Mouse (Mus musculus): Measurements from ENCODE around the gene Rims4. TPM values are rescaled to one million over a fixed set of nuclear protein-coding genes. Genes with fewer than 3 reads are reported as not detected.

Gene Rims4
- total and polyA plus RNA-seq, 3 experiments, result 0.05 TPM; not detected in 2

DNA sequence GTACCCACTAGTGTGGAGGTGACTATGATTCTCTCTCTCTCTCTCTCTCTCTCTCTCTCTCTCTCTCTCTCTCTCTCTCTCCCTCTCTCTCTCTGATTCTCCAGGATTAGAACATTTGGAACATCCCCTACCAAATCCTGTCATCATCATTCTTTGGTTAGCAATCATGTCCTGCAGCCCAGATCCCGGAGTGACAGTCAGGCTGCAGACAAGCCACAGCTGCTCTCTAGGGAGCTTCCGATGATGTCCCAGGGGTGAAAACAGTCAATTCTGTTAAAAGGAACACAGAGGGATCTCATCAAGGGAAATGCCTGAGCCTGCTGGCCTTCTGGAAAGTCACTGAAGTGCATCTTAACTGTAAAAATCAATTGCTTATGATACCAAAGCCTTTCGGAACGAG lies 76.4 kb downstream of the Rims4 start:
- ATAC-seq (ENCODE audit: extremely low read depth, insufficient number of reproducible peaks, low FRiP score, poor library complexity, severe bottlenecking) (no peak), DNase-seq (ENCODE audit: low spot score) (no peak)
- Histone ChIP-seq H3K4me1 (ENCODE audit: insufficient read depth, low read depth, low read length) (no peaks in the 10 kb centered on the region), H3K4me3 (ENCODE audit: low read depth, low read length) (no peak overlapping the region), H3K27me3 (ENCODE audit: insufficient read depth, low read length) (no peaks in the 10 kb centered on the region), H3K9me3 (replicated peaks) (no peaks in the 10 kb centered on the region), H3K36me3 (replicated peaks) (no peaks in the 10 kb centered on the region)
- TF ChIP-seq POLR2AphosphoS5 (IDR thresholded peaks at IDR 0.05; ENCODE audit: insufficient replicate concordance, low read depth, low read length) (no peak), GATA2 (IDR thresholded peaks at IDR 0.05; ENCODE audit: borderline replicate concordance, low read depth, low read length) (no peak), GATA1 (IDR thresholded peaks at IDR 0.05; ENCODE audit: borderline replicate concordance, low read length) (no peak), CTCF (IDR thresholded peaks at IDR 0.05; ENCODE audit: low read depth, low read length) (no peak), TAL1 (conservative IDR thresholded peaks at IDR 0.05; ENCODE audit: low read depth, low read length) (no peak)

DNA sequence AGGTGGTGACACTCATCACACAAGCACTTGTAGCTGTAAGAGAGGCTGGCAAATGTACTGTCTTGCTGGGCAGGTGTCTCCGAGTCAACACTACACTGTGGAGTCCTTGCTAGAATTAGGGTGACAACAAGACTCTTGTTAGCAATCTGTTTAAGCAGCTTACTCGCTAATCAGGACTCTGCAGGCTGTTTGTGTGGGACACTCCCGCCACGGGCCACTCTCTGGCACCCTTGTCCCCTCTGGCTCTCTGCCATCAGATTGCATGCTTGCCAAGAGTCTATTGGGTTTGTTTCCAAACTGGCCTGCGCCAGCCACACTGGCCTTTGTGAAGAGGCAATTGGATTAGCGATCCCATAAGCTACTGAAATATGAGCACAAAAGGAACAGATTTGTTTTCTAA lies 79.0 kb downstream of the Rims4 start:
- Histone ChIP-seq H3K36me3 (replicated peaks) (no peaks in the 10 kb centered on the region), H3K4me3 (ENCODE audit: low read depth, low read length) (no peak overlapping the region), H3K9me3 (replicated peaks) (no peaks in the 10 kb centered on the region), H3K4me1 (ENCODE audit: insufficient read depth, low read depth, low read length) (no peaks in the 10 kb centered on the region), H3K27me3 (ENCODE audit: insufficient read depth, low read length) (no peaks in the 10 kb centered on the region)
- no peak for DNase-seq (ENCODE audit: low spot score)
- ATAC-seq (ENCODE audit: extremely low read depth, insufficient number of reproducible peaks, low FRiP score, poor library complexity, severe bottlenecking), result no peak
- TF ChIP-seq GATA1 (IDR thresholded peaks at IDR 0.05; ENCODE audit: borderline replicate concordance, low read length) (no peak), CTCF (IDR thresholded peaks at IDR 0.05; ENCODE audit: low read depth, low read length) (no peak), GATA2 (IDR thresholded peaks at IDR 0.05; ENCODE audit: borderline replicate concordance, low read depth, low read length) (no peak), TAL1 (conservative IDR thresholded peaks at IDR 0.05; ENCODE audit: low read depth, low read length) (no peak), POLR2AphosphoS5 (IDR thresholded peaks at IDR 0.05; ENCODE audit: insufficient replicate concordance, low read depth, low read length) (no peak)

DNA sequence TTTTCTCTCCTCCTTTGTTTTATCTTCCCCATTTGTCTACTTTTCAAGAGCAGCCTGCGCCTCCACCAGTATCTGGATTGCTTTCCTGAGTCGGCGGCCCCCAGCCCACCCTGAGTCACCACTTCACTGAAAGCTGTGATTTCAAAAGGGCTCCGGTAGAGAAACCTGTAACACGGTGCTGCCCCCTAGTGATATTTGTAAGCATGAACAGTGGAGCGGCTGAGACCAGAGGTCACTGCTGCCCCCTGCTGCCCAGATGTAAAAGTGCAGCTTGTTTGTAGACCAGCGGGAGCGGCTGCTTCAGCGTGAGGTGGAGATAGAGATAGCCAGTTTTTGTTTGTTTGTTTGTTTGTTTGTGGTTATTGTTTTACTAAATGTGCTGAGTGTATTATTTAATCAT lies 80.4 kb downstream of the Rims4 start:
- Histone ChIP-seq H3K4me1 (ENCODE audit: insufficient read depth, low read depth, low read length) (no peaks in the 10 kb centered on the region), H3K27me3 (ENCODE audit: insufficient read depth, low read length) (no peaks in the 10 kb centered on the region), H3K36me3 (replicated peaks) (no peaks in the 10 kb centered on the region), H3K9me3 (replicated peaks) (no peaks in the 10 kb centered on the region), H3K4me3 (ENCODE audit: low read depth, low read length) (no peak overlapping the region)
- peak; percentile 63; the same call in 1 of the 2 replicates for ATAC-seq (ENCODE audit: extremely low read depth, insufficient number of reproducible peaks, low FRiP score, poor library complexity, severe bottlenecking)
- TF ChIP-seq GATA1 (IDR thresholded peaks at IDR 0.05; ENCODE audit: borderline replicate concordance, low read length), result no peak
- TF ChIP-seq CTCF (IDR thresholded peaks at IDR 0.05; ENCODE audit: low read depth, low read length), result peak; percentile 67
- TF ChIP-seq GATA2 (IDR thresholded peaks at IDR 0.05; ENCODE audit: borderline replicate concordance, low read depth, low read length), result no peak
- peak; percentile 42 for DNase-seq (ENCODE audit: low spot score)

DNA sequence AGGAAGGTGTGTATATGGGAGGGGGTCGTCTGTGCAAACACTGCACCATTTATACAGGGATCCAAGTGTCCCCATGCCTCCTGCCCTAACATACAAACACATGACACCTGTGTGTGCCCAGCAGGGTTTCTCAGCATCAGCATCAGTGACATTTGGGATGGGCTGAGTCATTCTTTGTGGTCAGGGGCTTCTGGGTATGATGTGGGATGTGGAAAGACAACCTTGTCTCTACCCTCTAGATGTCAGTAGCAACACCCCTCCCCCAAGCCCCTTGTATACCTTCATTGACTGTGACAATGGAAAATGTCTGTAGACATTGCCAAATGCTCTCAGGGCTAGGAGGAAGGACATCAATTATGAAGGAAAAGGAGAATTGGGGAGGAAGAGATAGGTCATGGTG lies 87.3 kb downstream of the Rims4 start:
- Histone ChIP-seq H3K36me3 (replicated peaks) (no peaks in the 10 kb centered on the region), H3K4me3 (ENCODE audit: low read depth, low read length) (no peak overlapping the region), H3K27me3 (ENCODE audit: insufficient read depth, low read length) (peaks cover 3% of the 10 kb centered on the region; the same call in 1 of the 2 replicates), H3K9me3 (replicated peaks) (no peaks in the 10 kb centered on the region), H3K4me1 (ENCODE audit: insufficient read depth, low read depth, low read length) (no peaks in the 10 kb centered on the region)
- no peak for DNase-seq (ENCODE audit: low spot score)
- TF ChIP-seq GATA2 (IDR thresholded peaks at IDR 0.05; ENCODE audit: borderline replicate concordance, low read depth, low read length), result no peak
- TF ChIP-seq TAL1 (conservative IDR thresholded peaks at IDR 0.05; ENCODE audit: low read depth, low read length), result no peak
- TF ChIP-seq CTCF (IDR thresholded peaks at IDR 0.05; ENCODE audit: low read depth, low read length), result no peak
- no peak for TF ChIP-seq POLR2AphosphoS5 (IDR thresholded peaks at IDR 0.05; ENCODE audit: insufficient replicate concordance, low read depth, low read length)
- no peak for TF ChIP-seq GATA1 (IDR thresholded peaks at IDR 0.05; ENCODE audit: borderline replicate concordance, low read length)
- ATAC-seq (ENCODE audit: extremely low read depth, insufficient number of reproducible peaks, low FRiP score, poor library complexity, severe bottlenecking), result no peak

DNA sequence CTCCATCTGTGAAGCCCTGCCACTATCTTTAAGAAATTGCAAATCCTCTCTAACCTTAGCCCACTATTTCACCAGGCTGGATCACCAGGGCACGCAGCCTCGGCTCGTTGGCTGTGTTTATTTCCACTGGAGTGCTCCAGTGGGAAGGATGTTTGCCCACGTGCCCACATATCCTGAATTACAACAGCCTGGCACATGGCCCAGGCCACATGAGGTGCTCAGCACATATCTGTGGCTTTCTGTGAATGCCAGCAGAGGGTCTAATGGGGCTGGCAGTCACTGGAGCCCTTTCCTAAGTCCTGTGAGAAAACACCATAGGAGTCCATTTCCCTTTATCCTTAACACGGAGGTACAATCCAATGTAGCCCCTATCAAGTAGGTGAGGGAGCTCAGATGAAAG lies 92.0 kb downstream of the Rims4 start:
- Histone ChIP-seq H3K27me3 (ENCODE audit: insufficient read depth, low read length) (peaks cover 3% of the 10 kb centered on the region; the same call in 1 of the 2 replicates), H3K4me1 (ENCODE audit: insufficient read depth, low read depth, low read length) (no peaks in the 10 kb centered on the region), H3K9me3 (replicated peaks) (no peaks in the 10 kb centered on the region), H3K36me3 (replicated peaks) (no peaks in the 10 kb centered on the region), H3K4me3 (ENCODE audit: low read depth, low read length) (no peak overlapping the region)
- no peak for DNase-seq (ENCODE audit: low spot score)
- no peak for ATAC-seq (ENCODE audit: extremely low read depth, insufficient number of reproducible peaks, low FRiP score, poor library complexity, severe bottlenecking)
- TF ChIP-seq TAL1 (conservative IDR thresholded peaks at IDR 0.05; ENCODE audit: low read depth, low read length), result no peak
- TF ChIP-seq GATA1 (IDR thresholded peaks at IDR 0.05; ENCODE audit: borderline replicate concordance, low read length), result no peak
- no peak for TF ChIP-seq GATA2 (IDR thresholded peaks at IDR 0.05; ENCODE audit: borderline replicate concordance, low read depth, low read length)
- no peak for TF ChIP-seq POLR2AphosphoS5 (IDR thresholded peaks at IDR 0.05; ENCODE audit: insufficient replicate concordance, low read depth, low read length)
- TF ChIP-seq CTCF (IDR thresholded peaks at IDR 0.05; ENCODE audit: low read depth, low read length), result no peak

DNA sequence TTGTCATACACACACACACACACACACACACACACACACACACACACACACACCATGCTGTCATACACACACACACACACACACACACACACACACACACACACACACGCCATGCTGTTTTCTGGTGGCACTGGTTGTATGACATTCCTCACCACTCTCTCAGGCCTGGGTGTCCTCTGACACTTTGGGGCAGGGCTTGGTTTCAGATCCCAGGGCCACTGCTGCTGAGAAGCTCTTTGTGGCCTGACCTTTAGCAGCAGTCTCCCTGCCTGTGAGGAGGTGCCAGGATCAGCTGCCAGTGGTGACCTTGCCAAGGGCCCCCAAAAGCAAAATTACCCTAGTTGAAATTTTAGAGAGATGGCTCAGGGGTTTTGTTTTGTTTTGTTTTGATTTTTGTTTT lies 92.6 kb downstream of the Rims4 start:
- no peaks in the 10 kb centered on the region for H3K36me3 ChIP-seq (replicated peaks)
- TF ChIP-seq POLR2AphosphoS5 (IDR thresholded peaks at IDR 0.05; ENCODE audit: insufficient replicate concordance, low read depth, low read length), result no peak
- no peak for TF ChIP-seq CTCF (IDR thresholded peaks at IDR 0.05; ENCODE audit: low read depth, low read length)
- no peak for TF ChIP-seq TAL1 (conservative IDR thresholded peaks at IDR 0.05; ENCODE audit: low read depth, low read length)
- no peak for TF ChIP-seq GATA1 (IDR thresholded peaks at IDR 0.05; ENCODE audit: borderline replicate concordance, low read length)
- no peak for TF ChIP-seq GATA2 (IDR thresholded peaks at IDR 0.05; ENCODE audit: borderline replicate concordance, low read depth, low read length)
- DNase-seq (ENCODE audit: low spot score) (no peak), ATAC-seq (ENCODE audit: extremely low read depth, insufficient number of reproducible peaks, low FRiP score, poor library complexity, severe bottlenecking) (no peak)
- H3K9me3 ChIP-seq (replicated peaks), result no peaks in the 10 kb centered on the region
- peaks cover 3% of the 10 kb centered on the region; the same call in 1 of the 2 replicates for H3K27me3 ChIP-seq (ENCODE audit: insufficient read depth, low read length)
- H3K4me1 ChIP-seq (ENCODE audit: insufficient read depth, low read depth, low read length), result no peaks in the 10 kb centered on the region
- no peak overlapping the region for H3K4me3 ChIP-seq (ENCODE audit: low read depth, low read length)

Measured in G1E (cell line).